Comparison of ENCODE assay signal across 20 mouse cellular contexts in genomic region chr1:39978781-39979486, GRCm38 (mm10).
DNase-seq lines count a peak whose midpoint lies in the region; ATAC-seq and TF ChIP-seq lines count a peak whose summit lies in the region.
"Had no signal": no experiment of that assay in that cellular context is flagged by ENCODE, and none has a peak within 500 bp of the region (broad histone marks: within the 10 kb centered on the region; RNA-seq: fewer than 3 reads in every experiment).

No protein-coding gene starts in this region.

- peak; percentile 45 for ATAC-seq in megakaryocyte progenitor cell, adult 5-6 weeks (replicated peaks; ENCODE audit: poor library complexity)
- ATAC-seq: forebrain, embryonic 14.5 days had no signal

- WGBS in spleen, adult 2 months, result 37% methylated on average over 20 of the region's 20 CpGs

- H3K4me1 ChIP-seq in spleen, adult 2 months (ENCODE audit: control insufficient read depth, insufficient read depth, insufficient read length), result peaks cover 3% of the 10 kb centered on the region; the same call in 1 of the 2 replicates

- H3K27ac ChIP-seq in spleen, adult 2 months (ENCODE audit: insufficient read depth, low read length), result peak overlapping the region; percentile 12; the same call in 1 of the 2 replicates
- H3K27ac ChIP-seq: heart, adult 2 months; stomach, embryonic 15.5 days had no signal

- no peak overlapping the region for H3K4me3 ChIP-seq in spleen, adult 2 months (ENCODE audit: extremely low read depth, insufficient read depth, insufficient read length)
- H3K4me3 ChIP-seq: heart, adult 2 months; neural tube, embryonic 13.5 days; stomach, embryonic 15.5 days had no signal

- DNase-seq in heart, adult 11 months, result peak; percentile 79
- DNase-seq in heart, postnatal 25 days (ENCODE audit: low spot score), result no peak
- peak in 1 of 2 experiments; percentile 13 for DNase-seq in spleen, adult 2 months (ENCODE audit: low read depth in 1 of 2, low spot score in 2 of 2)
- DNase-seq in spleen, adult 18-20 months, result no peak
- no peak for DNase-seq in heart, postnatal 4 days
- no peak for DNase-seq in urinary bladder, adult 18-20 months (ENCODE audit: low spot score in 2 of 2)
- DNase-seq: adrenal gland, postnatal 25 days; cerebellum, adult 11 months; cerebellum, postnatal 10 days; heart, adult 2 months; kidney, adult 9 months; kidney, postnatal 25 days; lung, adult 18-20 months; lung, postnatal 14 days; thymus, adult 18-20 months had no signal

- TF ChIP-seq CTCF in spleen, adult 2 months (IDR thresholded peaks at IDR 0.05; ENCODE audit: extremely low read depth, insufficient read depth, insufficient read length, insufficient replicate concordance), result no peak

- peaks cover 21% of the 10 kb centered on the region for H3K36me3 ChIP-seq in spleen, adult 2 months (ENCODE audit: control insufficient read depth, insufficient read depth, low read length)
- H3K36me3 ChIP-seq: G1E had no signal

- TF ChIP-seq POLR2A in spleen, adult 2 months (IDR thresholded peaks at IDR 0.05; ENCODE audit: low read depth, low read length), result no peak

- intact Hi-C loops in heart, postnatal 25 days (cut with DNase I), result loop anchor here (5.0 kb wide), 2 partner anchors 37 to 67 kb away; no protein-coding TSS in a partner anchor

- no peaks in the 10 kb centered on the region for H3K27me3 ChIP-seq in spleen, adult 2 months (ENCODE audit: control insufficient read depth, insufficient read depth, low read length)
- H3K27me3 ChIP-seq: neural tube, embryonic 13.5 days; stomach, embryonic 15.5 days had no signal
